Mouse (Mus musculus) C2C12 (cell line): ENCODE data around the gene Cmtr1.

Experiments
- CTCF ChIP-seq: IDR thresholded peaks from one replicate; pipeline ENCODE4 v1.5.1; 2011; ENCODE audit not compliant: control insufficient read depth, insufficient read depth, insufficient read length
- FOSL1 ChIP-seq: IDR thresholded peaks from one replicate; pipeline ENCODE4 v1.8.0; 2011; ENCODE audit warnings: mild to moderate bottlenecking, low read length; ENCODE audit not compliant: poor library complexity, insufficient read depth, severe bottlenecking

- TF ChIP-seq FOSL1 (no peak), CTCF (no peak)
These were observed 36.5 kb downstream of the Cmtr1 start for GRCm38 (mm10) chr17:29696940-29697339.
